Mouse (Mus musculus): ENCODE measurements at regions not wholly inside any gene's neighbourhood (a gene's known extent, or its start where the extent isn't known, plus 50 kb on each side); places are given as distances from the start of the nearest gene placed in this dataset.

DNA sequence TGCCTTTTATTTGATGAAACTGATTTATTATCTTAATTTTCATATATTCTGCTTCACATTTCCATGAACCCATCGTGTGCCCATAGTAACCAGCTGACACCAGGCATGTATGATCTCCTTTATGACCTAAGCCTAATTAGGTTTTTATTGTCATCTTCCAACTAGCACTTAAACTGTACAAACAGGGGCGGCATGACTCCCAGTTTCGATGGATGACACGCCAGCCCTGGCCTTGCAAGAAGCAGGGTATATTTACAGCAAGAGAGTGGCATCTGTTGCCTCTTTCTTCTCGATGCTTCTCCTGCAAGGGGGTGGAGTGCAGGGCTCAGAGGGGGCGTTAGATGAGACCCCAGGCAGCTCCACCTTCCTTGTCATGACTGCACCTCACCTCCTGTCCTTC, 379.8 kb downstream of the Tshz3 start:
- DNase-seq: no peak
- intact Hi-C loops (cut with DNase I): no loop called here

DNA sequence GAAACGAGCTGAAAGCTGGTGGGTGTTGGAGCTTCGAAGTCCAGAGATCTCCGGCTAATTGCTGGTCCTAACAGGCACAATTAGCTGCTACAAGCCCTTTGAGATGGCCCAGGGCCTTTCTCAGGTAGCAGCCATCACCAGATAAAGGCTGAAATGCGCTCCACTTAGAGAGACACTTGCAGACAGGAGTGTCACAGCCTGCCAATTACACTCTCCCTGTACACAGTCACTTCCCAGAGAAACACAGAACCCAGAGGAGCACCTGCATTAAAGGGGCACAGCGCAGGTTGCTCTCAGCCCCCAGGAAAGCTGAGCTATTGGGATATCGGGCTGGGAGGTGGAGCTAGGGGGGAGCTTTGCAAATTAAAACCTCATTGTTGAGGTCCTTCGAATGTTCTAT, 380.2 kb downstream of the Tshz3 start:
- intact Hi-C loops (cut with DNase I): no loop called here
- DNase-seq: no peak

DNA sequence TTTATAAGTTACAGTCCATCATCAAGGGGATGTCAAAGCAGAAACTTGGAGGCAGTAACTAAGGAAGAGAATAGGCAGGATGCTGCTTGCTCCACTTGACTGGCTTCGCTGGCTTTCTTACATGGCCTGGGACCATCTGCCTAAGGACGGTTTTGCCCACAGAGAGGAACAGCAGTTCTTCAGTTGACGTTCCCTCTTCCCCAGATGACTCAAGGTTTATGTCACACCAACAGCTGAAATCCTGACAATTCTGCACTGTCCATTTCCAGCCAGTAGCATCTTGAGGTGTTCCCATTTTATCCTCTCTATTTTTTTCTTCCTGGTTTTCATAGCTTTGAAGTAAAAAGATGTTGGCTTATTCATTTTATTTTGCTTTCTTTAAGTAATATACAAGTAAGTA, 391.8 kb downstream of the Tshz3 start:
- intact Hi-C loops (cut with DNase I): no loop called here
- no peak for DNase-seq

DNA sequence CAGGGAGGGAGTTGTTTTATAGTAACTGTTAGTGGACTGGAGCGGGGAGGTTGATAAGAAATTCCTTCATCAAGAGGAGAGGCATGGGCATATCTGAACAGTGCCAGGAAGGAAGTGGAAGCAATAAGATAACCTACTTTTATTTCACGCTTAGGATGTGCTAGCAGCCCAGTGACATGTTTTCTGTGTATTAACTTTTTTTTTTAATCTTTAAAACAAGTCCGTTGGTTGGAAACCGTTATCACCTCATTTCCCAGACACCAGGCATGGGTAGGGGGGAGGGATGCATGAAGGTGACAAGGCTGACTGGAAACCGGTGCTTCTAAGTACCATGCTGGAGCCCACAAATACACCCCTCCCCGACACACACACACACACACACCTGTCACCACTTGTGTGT, 394.7 kb downstream of the Tshz3 start:
- no peak for DNase-seq
- intact Hi-C loops (cut with DNase I): no loop called here

DNA sequence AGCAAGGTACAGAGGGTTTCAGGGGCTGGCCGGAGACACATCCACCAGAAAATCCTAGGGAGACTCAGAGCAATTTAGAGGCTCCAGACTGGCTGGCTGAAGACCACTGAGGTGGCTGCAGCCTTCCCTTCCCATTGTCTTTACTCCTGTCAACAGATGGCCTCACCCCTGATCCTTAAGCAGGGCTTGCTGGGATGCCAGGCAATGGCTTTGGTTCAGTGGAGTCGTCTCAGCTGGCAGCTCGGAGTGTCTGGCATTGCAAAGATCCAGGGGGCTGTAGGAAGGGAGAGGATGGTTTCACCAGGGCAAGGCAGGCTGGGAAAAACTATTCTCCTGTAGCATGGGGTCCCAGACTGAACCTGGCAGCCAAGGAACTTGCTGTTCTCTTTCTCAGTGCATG, 395.8 kb downstream of the Tshz3 start:
- intact Hi-C loops (cut with DNase I): no loop called here
- no peak for DNase-seq

DNA sequence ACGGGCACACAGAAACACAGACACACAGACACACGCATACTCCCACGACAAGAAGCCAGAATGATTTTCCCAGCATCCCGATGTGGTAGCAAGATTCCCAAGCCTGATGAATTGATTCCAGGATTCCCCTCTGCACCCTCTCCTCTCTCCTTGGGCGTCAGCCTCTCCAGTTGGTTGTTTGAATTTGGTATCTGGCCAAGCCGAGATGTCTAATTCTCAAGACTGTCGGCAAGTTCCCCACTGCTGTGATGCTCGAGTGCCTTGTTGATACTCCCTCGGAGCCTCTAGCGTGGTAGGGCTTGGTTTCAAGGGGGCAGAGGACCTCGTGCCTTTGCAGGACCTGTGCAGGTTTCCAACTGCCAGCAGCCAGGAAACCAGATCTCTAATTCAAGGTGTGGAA, 397.9 kb downstream of the Tshz3 start:
- intact Hi-C loops (cut with DNase I): no loop called here
- DNase-seq: no peak

DNA sequence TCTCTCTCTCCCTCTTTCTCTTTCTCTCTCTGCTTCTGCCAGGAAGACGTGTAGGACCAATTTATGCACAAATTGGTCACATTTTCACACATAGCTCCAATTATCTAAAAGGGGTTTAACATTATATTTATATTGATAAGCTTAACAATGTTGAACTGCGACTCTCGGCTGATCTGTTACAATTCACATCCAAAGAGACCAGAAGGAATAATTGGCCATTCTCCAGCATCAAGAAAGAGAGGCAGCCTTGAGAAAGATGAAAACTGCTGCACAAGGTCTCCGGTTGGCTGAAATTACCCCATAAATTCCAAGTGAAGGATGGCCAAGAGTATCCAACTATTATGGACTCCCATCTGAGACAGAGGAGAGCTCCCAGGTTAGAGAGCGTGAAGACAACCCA, 398.4 kb downstream of the Tshz3 start:
- intact Hi-C loops (cut with DNase I): no loop called here
- DNase-seq: no peak

DNA sequence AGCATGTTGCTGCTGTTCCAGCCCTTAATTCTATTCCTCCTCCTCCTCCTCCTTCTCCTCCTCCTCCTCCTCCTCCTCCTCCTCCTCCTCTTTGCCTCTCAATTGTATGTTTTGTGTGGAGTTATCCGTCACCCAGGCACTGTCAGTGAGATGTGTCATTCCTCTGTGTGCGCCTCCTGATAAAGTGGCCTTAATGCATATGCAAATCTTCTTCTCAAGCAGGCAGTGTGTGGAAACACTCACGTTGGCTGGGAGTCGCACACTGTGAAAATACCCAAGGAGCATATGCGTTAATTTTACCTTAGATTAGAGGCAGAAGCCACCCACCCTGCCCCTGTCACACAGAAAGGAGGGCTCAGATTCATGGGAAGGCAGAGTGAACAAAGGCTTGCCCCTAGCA, 401.0 kb downstream of the Tshz3 start:
- DNase-seq: no peak
- intact Hi-C loops (cut with DNase I): no loop called here

DNA sequence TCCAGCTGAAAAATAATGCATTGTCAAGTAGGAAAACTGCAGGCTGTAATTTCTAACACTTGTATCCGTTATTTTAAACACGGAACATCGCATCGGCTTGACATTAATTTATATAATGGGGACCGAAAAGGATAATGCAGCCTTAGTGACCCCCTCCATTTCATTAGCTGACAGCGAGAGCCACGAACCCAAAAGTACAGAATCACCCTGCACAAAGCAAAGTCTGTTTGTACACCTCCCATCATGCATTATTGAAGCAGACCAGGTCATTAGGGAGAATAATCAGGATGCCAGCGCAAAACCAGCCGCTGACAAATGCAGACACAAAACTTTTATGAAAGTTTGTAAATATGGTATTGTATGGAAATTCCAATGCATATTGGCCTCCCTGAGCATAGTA, 406.8 kb downstream of the Tshz3 start:
- no peak for DNase-seq
- intact Hi-C loops (cut with DNase I): no loop called here

DNA sequence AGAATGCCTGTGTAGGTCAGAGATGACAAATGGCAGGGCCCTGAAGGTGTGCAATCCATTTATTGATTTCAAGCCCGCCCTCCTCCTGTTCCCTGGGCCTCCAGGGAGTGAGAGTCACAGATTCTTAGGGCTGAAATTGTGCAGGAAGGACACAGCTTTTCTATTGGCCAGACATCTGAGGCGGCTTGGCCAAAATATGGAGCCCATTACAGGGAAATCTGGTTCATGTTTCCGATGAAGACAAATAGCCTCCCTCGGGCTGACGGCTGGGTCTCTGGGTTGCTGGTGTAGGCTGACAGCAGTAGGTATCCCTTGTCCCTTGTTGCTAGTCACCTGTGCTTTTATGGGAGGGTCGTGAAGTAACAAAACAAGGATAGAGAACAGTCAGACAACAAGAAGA, 413.2 kb downstream of the Tshz3 start:
- DNase-seq: no peak
- intact Hi-C loops (cut with DNase I): no loop called here

DNA sequence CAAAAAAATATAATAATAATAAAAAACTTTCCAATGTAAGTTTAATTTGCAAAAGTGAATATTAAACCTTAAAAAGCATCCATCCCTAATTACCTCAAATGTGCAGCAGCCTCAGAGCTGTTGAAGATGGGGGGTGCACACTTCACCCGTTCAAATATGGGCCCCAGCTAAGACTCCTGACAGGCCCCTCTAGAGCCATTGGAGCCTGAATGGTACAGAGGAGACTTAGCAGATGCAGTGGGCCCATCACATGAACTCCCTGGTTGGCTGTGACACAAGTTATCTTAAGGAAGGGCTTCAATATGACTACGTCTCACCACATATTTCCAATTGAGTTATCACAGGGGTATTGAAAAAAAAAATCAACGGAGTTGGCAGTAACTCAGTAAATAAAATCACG, 422.9 kb downstream of the Tshz3 start:
- no peak for DNase-seq
- intact Hi-C loops (cut with DNase I): loop anchor here (10.0 kb wide), 1 partner anchor 224 kb away; no protein-coding TSS in a partner anchor

DNA sequence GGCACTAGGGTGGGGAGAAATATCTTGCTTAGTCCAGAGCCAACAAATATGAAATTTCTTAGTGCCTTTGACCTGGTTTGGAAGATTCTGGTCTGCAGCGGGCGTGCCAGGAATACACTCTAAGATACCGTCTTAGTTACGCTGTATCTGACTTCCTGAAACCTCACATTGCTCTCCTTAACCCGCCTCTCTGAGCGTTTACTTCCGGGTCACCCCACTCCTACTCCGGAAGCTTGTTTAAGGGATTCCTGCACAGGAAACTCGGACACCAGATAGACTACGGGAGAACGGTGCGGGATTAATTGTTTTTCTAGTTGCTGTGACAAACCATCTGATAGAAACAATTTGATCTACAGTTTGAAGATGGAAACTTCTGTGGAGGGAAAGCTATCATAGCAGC, 442.3 kb downstream of the Tshz3 start:
- DNase-seq: peak in 1 of 2 experiments; percentile 12
- intact Hi-C loops (cut with DNase I): no loop called here

DNA sequence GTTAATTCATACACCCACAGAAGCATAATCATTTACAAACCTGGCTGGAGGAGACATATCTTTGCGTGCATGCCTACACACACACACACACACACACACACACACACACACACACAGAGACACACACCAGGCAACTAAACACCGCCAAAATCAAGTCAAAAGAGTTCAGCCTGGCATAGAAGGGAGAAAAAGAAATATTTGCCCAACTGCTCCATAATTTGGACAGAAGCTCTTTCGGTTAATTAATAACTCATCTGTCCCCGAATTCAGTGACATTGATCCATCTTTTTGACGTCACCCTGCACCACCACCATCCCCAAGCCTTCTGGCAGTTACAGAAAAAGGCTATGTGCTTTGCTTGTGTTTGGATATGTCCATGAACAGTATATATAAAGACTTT, 444.9 kb downstream of the Tshz3 start:
- no peak for DNase-seq
- intact Hi-C loops (cut with DNase I): no loop called here

DNA sequence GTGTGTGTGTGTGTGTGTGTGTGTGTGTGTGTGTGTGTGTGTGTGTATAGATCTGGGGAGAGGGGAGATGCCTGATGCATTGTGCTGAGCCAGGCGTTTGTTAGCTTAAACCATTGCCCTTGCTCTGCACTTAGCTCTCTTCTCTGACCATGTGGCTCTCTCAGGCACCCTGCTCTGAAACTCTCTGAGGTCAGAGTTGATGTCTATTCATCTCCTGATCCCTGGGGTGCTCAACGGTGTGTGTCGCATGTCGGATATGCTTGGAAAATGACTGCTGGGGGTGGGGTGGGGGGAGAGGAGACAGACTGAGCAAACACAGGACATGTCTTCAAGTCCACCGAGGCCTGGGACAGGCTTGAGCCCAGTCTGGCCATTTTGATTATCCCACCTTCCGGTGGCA, 446.4 kb downstream of the Tshz3 start:
- intact Hi-C loops (cut with DNase I): no loop called here
- DNase-seq: no peak

DNA sequence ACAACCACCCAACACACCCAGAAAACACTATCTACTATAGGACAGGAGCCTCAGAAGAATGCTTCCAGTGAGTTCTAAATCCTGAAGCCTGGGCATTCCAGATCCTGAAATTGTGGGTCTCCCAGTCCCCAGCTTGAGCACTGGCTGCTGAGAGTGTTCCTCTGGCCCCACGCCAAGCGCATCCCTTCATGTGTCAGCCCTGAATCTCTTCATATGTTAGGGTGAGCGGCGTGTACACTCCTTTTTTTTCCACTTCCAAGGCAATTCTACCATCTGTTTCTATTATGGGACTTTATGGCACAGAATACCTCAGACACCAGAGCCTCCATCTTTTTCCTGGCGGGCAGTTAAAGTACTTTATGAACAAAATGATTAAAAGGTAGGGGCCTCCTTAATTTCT, 451.8 kb downstream of the Tshz3 start:
- intact Hi-C loops (cut with DNase I): no loop called here
- DNase-seq: no peak

DNA sequence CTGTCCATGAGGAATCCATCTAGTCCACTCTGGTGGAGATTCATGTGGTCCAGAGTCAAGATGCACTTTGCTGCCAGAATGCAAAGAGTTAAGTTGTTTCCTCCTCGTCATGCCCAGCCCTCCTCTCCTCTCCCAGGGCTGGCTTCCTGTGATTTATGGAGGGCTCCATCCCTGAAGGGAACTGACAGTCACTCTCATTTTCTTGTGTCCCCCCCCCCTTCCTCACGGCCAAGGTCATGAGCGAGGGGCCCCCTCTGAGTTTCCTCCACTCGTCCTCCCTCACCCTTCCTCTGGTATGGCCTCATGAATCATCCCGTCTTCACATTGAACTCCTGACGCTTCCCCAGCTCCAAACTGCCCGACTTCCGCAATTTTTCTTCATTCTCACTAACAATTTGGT, 461.9 kb downstream of the Tshz3 start:
- DNase-seq: no peak
- intact Hi-C loops (cut with DNase I): no loop called here

DNA sequence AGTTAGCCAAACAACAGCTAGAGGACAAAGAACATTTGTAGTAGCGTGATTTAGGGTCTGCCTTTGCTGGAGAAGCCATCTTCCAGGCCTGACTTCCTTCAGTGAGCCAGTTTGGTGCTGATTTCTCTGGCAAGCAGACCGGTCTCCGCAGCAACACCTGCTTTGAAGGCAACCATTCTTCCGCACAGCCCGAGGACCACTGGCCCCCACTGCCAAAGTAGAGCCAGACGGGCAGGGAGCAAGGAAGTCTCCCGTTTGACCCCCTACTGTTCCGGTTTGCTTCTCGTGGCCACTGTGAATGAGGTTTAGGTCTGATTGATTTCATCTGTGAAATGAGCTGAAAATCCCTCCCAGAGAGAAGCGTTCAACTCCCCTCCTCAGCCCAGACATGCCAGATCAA, 471.0 kb downstream of the Tshz3 start:
- intact Hi-C loops (cut with DNase I): no loop called here

DNA sequence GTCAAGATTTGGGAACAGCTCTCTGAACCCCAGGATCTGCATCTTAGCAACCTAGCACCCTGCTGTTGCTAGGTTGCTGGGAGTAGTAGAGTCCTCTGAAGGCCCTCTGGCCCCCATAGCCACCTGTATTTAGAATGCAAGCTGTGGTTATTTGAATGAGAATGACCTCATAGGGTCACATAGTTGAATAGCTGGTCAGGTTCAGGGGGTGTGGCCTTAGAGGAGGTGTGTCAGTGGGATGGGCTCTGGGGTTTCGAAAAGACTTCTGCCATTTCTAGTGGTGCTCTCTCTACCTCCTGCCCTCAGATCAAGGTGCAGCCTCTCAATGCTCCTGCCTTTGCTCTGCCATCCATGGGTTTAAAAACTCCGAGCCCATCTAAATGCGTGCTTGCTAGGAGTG, 477.8 kb downstream of the Tshz3 start:
- DNase-seq: no peak
- intact Hi-C loops (cut with DNase I): no loop called here

More for the DNA sequence above, 471.0 kb downstream of the Tshz3 start:
- DNase-seq: no peak

DNA sequence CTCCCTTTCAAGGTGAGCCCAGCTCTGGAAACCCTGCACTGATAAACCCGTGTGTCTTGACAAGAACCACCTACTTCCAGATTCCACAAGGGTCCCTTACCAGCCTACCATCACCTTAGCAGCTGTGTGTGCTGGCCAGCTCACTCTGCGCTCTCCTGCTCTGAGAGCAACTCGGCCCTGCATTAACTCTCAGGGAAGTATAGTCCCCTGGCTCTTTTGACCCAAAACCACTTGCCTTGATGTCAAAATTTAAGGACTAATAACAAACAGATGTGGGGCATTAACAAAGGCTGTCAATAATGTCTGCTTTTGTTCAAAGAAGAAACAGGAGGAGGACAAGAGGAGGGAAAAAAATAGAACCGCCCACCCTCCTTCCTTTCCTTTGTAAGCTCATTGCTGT, 480.3 kb downstream of the Tshz3 start:
- no peak for DNase-seq
- intact Hi-C loops (cut with DNase I): no loop called here

DNA sequence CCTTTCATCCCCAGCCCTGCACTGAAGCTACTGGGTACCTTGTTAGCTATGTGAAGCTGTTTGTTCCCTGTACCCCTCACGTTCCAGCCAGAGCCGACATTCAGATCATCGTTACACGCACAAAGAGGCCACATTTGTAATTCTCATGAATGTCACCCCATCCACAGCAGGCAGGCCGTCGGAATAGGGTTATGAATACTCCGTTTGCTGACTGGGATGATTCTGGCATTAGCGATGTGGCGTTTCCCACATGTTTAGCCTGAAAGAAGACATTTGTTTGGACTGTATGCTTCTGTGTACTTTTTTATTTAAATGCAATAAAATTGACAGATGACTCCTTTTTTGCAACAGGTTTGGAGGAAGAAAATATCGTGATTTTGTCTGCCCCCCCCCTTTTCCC, 482.0 kb downstream of the Tshz3 start:
- intact Hi-C loops (cut with DNase I): no loop called here
- DNase-seq: no peak

DNA sequence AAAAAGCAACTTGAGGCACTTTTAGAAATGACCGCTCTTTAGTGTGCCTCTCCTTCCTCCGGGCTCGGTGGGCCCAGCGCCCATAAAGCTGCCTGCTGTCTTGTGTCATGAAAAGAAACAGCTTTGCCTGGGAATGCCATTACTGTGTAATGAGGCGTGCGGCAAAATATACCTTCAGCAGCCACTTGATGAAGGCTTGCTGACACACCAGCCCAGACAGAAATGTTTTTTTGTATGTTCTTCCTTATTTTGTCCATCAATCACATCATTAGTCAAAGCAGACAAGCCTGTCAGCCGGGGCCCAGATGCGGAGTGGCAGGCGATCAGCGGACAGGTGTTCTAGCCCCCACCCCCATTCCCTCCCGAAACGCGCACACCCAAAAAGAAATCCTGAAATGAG, 482.5 kb downstream of the Tshz3 start:
- DNase-seq: no peak
- intact Hi-C loops (cut with DNase I): no loop called here

DNA sequence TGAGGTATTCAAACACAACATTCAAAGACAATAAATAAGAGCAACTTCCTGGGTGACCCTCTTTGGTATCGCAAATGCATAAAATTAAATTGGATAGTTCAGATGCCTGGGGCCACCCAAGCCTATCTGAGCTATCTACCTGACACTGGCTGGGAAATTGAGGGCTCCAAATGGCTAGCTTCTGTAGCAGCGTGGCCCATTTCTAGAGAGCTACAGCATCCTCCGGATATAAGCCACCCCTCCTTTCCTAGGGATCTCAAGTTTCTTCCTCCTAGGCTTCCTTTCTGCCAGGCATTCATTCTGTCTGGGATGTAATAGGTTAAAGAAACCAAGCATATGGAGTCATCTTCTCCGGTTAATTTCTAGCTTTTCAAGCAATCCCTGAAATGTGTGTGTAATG, 483.2 kb downstream of the Tshz3 start:
- intact Hi-C loops (cut with DNase I): no loop called here
- DNase-seq: no peak

DNA sequence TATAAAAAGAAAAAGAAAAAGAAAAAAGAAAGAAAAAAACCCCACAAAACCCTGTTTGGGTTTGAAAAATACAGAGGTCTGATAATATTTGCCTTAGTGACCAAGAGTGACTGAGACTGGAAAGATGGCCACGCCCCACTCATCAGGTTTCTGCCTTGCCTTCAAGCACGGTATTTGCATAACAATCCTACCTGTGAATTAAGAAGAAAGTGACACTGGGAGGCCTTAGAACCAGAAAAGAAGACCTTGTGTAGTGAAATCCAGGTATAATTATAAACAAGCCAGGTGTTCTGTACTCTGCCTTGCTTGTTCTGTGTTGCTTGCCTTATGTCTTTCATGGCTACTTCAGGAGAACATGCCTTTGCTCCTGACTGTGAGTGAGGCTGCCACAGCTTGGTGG, 494.6 kb downstream of the Tshz3 start:
- DNase-seq: no peak
- intact Hi-C loops (cut with DNase I): no loop called here

DNA sequence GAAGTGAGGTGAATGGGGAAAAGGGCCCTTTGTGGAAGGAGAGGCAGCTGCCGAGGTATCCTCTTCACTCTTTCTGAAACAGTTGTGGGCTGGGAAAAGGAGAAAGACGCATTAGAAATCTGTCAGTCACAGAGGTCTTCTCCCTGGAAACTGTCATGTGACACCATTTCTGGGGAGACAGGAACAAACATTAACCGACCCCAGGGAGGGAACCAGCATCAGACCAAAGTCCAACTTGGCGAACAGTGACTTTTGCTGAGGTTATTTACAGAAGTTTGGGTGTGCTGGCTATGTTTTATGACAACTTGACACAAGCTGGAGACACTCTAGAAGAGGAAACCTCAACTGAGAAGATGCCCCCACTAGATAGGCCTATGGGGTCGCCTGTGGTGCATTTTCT, 506.9 kb downstream of the Tshz3 start:
- intact Hi-C loops (cut with DNase I): no loop called here
- no peak for DNase-seq

All from heart, postnatal 14 days (tissue).